Mouse (Mus musculus) stomach, embryonic 16.5 days (tissue): ENCODE data around the gene Klhl29. TPM values are rescaled to one million over a fixed set of nuclear protein-coding genes. Genes with fewer than 3 reads are reported as not detected.

Experiments
- ATAC-seq: fragments of 200-750 bp; cut with Nextera tagmentation; 2 replicates; pipeline ENCODE4 v1.8.0; 2017; ENCODE audit warnings: moderate number of reproducible peaks, moderate TSS enrichment; ENCODE audit not compliant: insufficient read depth, low FRiP score
- H3K27ac ChIP-seq: fragments of 300-500 bp; sonication (generic); 2 replicates; pipeline ENCODE4 v1.5.1; 2014; ENCODE audit warnings: low read length
- H3K27me3 ChIP-seq: fragments of 300-500 bp; sonication (generic); 2 replicates; pipeline ENCODE4 v1.6.1; 2014; ENCODE audit warnings: low read length, control low read depth, mixed read lengths; ENCODE audit not compliant: control insufficient read depth, insufficient read depth
- H3K36me3 ChIP-seq: fragments of 300-500 bp; sonication (generic); 2 replicates; pipeline ENCODE4 v1.6.1; 2014; ENCODE audit warnings: low read length; ENCODE audit not compliant: control insufficient read depth, insufficient read depth
- H3K4me1 ChIP-seq: fragments of 300-500 bp; sonication (generic); 2 replicates; pipeline ENCODE4 v1.6.1; 2014; ENCODE audit warnings: low read length, control low read depth, mixed read lengths; ENCODE audit not compliant: control insufficient read depth, insufficient read depth
- H3K4me2 ChIP-seq: fragments of 300-500 bp; sonication (generic); 2 replicates; pipeline ENCODE4 v1.6.1; 2014; ENCODE audit warnings: low read depth, low read length, mixed read lengths
- H3K4me3 ChIP-seq: fragments of 300-500 bp; sonication (generic); replicated peaks from 2 replicates; pipeline ENCODE4 v1.5.1; 2014; ENCODE audit warnings: mild to moderate bottlenecking, low read length
- H3K9ac ChIP-seq: fragments of 300-500 bp; sonication (generic); 2 replicates; pipeline ENCODE4 v1.6.1; 2014; ENCODE audit warnings: low read length
- H3K9me3 ChIP-seq: fragments of 300-500 bp; sonication (generic); replicated peaks from 2 replicates; pipeline ENCODE4 v1.6.1; 2016; ENCODE audit warnings: low read length, control low read depth; ENCODE audit not compliant: control insufficient read depth
- WGBS: fragments of 180-500 bp; shearing (Covaris S2); extraction: QIAGEN DNeasy Blood & Tissue Kit; methylation state at CpG from one replicate; pipeline ENCODE4 v1.1.7; 2014; 5-methylcytosine and 5-hydroxymethylcytosine counted together
- polyA plus RNA-seq: library from polyadenylated mRNA; unstranded; fragments of >200 nt; fragmentation: Nextera tagmentation; extraction: Ambion mirVana; gene quantifications from 2 replicates; pipeline ENCODE4 v1.2.1, GENCODE M21; 2015

The Klhl29 gene
- polyA plus RNA-seq, 1 experiment from 2014 or later = 0.76 TPM

DNA sequence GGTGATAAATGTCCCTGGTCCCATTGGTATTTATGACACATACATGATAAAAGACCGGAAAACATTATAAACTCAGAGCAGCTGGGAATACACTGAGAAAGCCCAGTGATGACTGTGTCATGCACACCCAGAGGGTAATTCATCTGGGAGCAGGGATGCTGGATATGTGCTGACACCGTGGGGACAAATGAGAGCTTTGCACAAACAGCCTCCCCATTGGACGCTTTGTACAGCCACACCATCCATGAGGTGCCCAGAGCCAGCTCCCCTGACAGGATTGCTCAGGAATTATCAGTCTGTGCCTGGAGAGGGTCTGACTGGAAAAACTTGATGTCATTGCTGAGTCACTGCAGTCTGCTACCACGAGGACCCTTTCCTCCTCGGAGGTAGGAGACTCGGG lies 266.9 kb downstream of the Klhl29 start:
- ATAC-seq = peak; percentile 56; the same call in 1 of the 2 replicates
- no peak overlapping the region for H3K27ac ChIP-seq

DNA sequence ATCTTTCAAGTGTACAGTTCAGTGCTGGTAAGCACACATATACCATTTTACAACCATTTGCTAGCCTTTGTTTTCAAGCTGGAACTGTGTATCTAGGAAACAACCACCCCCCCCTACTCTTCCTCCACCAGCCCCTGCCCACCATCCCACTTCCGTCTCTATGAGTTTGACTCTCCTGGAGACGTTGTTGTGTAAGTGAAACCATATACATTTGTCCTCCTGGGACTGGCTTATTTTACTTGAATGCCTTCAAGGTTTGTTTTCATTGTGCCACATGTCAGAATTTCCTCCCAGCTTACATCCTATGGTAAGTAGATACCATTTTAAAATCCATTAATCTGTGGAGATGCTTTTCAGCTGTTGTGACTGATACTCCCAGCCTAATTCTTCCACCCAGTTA lies 267.7 kb downstream of the Klhl29 start:
- Histone ChIP-seq H3K36me3 (no peaks in the 10 kb centered on the region), H3K4me1 (no peaks in the 10 kb centered on the region), H3K27me3 (no peaks in the 10 kb centered on the region), H3K4me3 (no peak overlapping the region), H3K9ac (no peak overlapping the region), H3K27ac (no peak overlapping the region), H3K4me2 (no peak overlapping the region), H3K9me3 (no peaks in the 10 kb centered on the region)
- 43% methylated on average over 2 of the region's 2 CpGs for WGBS
- no peak for ATAC-seq

More for the DNA sequence above, 266.9 kb downstream of the Klhl29 start:
- Histone ChIP-seq H3K4me2 (no peak overlapping the region), H3K36me3 (no peaks in the 10 kb centered on the region), H3K4me1 (no peaks in the 10 kb centered on the region), H3K27me3 (no peaks in the 10 kb centered on the region), H3K4me3 (no peak overlapping the region), H3K9me3 (no peaks in the 10 kb centered on the region), H3K9ac (no peak overlapping the region)
- WGBS = 33% methylated on average over 6 of the region's 6 CpGs

DNA sequence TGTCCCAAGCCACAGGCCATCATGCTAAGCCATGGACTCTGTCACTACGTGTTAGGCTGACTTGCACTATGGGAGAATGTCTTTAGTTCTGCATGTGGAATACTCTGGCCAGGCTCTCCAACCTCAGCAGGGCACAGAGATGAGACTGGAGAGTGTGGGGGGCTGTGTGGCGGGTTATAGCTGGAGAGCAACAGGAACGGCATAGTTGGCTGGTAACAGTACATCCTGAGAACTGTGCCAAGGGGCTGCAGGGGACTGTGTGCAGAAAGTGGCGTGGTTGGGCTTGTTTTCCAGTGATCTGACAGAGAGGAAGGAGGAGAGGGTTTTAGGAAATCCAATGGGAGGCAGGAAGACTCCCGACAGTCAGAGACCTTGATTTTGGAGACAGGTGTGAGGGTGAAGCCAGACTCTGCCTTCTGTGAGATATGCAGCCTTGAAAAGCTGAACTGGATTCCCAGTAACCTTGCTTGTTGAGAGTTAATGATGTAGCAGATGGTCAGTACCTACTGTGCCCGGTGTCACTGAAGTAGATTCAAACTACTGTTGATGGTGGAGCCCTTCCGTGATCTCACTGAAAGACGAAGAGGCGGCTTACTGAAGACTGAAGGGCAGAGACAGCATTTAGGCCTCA lies 270.9 kb downstream of the Klhl29 start:
- no peak overlapping the region for H3K4me2 ChIP-seq
- no peak overlapping the region for H3K9ac ChIP-seq
- H3K36me3 ChIP-seq = no peaks in the 10 kb centered on the region
- H3K27me3 ChIP-seq = no peaks in the 10 kb centered on the region
- H3K4me1 ChIP-seq = no peaks in the 10 kb centered on the region
- ATAC-seq = no peak
- no peaks in the 10 kb centered on the region for H3K9me3 ChIP-seq
- 85% methylated on average over 9 of the region's 9 CpGs for WGBS
- H3K27ac ChIP-seq = no peak overlapping the region
- no peak overlapping the region for H3K4me3 ChIP-seq

DNA sequence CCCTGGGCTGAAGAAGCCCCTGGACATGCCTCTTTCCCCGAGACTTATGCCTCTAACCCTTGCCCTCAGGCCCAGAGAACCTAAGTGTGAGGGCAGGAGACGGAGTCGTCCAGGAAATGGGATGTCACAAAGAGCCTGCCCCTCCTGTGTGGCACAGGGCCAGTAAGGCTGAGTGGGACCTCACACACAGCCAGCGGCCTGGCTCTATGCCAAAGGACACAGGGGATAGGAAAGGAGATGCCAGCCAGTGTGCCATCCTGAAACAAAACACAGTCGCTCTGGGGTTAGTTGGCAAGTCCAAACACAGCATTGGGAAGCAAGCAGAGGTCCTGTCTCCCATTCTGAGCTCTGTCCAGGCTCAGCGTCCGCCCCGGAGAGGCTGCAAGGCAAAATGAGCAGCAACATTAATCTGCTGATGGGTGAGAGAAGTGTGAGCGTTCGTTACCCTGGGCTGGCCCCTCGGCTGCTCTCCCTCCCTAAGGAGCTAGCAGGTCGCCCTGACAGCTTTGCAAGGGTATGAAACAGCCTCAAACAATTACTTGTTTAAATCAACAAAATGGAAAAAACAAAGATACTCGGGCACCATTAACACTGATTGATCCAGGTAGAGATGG lies 274.0 kb downstream of the Klhl29 start:
- no peaks in the 10 kb centered on the region for H3K27me3 ChIP-seq
- no peak for ATAC-seq
- H3K36me3 ChIP-seq = no peaks in the 10 kb centered on the region
- H3K4me1 ChIP-seq = no peaks in the 10 kb centered on the region
- WGBS = 58% methylated on average over 13 of the region's 13 CpGs
- no peak overlapping the region for H3K4me2 ChIP-seq
- H3K4me3 ChIP-seq = no peak overlapping the region
- no peak overlapping the region for H3K27ac ChIP-seq
- 0 out of 2 replicates have a peak overlapping the region, but pooled peaks have one; percentile 7 for H3K9ac ChIP-seq
- no peaks in the 10 kb centered on the region for H3K9me3 ChIP-seq

DNA sequence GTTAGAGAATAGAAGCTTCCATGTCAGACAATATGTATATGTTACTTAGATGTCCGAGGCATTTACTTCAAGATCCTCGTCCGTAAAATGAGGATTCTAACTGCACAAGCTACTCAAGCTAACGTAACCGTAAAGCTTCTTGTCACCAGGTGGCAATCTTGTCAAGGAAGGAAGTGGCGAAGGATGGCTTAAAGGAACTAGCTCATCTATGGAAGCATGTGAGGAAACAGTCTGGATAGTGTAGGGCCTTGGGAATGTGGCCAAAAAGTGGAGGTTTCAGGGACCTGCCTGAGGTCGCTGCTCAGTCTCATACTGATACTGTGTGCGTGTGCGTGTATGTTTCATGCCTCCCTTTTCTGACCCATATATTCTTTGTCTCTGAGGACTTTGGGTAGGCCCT lies 275.9 kb downstream of the Klhl29 start:
- Histone ChIP-seq H3K4me3 (no peak overlapping the region), H3K9ac (no peak overlapping the region), H3K27ac (no peak overlapping the region), H3K9me3 (no peaks in the 10 kb centered on the region), H3K4me1 (no peaks in the 10 kb centered on the region), H3K27me3 (no peaks in the 10 kb centered on the region), H3K4me2 (no peak overlapping the region), H3K36me3 (no peaks in the 10 kb centered on the region)
- ATAC-seq = no peak
- WGBS = 78% methylated on average over 9 of the region's 9 CpGs

DNA sequence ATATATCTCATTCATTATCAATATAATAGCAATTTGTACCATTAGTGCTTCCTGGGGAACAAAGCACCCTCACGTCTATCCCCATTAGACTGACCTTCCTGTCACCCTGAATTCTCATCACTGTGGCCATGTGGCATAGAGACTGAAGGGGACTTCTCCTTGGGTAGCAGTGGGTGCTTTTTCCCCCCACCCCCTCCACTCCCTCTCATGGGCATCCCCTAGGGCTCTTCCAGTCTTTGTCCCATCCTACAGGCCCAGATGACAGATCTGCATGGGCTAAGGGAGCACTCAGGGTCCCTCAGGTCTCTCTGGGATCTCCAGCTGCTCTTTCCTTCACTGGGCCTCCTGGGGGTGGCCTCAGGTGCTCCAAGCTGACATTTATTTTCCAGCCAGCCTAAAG lies 286.8 kb downstream of the Klhl29 start:
- Histone ChIP-seq H3K27ac (no peak overlapping the region), H3K4me1 (peaks cover 12% of the 10 kb centered on the region), H3K4me2 (no peak overlapping the region), H3K9ac (no peak overlapping the region), H3K4me3 (no peak overlapping the region), H3K36me3 (peaks cover 7% of the 10 kb centered on the region; the same call in 1 of the 2 replicates), H3K9me3 (no peaks in the 10 kb centered on the region), H3K27me3 (no peaks in the 10 kb centered on the region)
- 44% methylated on average over 1 of the region's 1 CpGs for WGBS
- ATAC-seq = no peak; the same call in 1 of the 2 replicates

DNA sequence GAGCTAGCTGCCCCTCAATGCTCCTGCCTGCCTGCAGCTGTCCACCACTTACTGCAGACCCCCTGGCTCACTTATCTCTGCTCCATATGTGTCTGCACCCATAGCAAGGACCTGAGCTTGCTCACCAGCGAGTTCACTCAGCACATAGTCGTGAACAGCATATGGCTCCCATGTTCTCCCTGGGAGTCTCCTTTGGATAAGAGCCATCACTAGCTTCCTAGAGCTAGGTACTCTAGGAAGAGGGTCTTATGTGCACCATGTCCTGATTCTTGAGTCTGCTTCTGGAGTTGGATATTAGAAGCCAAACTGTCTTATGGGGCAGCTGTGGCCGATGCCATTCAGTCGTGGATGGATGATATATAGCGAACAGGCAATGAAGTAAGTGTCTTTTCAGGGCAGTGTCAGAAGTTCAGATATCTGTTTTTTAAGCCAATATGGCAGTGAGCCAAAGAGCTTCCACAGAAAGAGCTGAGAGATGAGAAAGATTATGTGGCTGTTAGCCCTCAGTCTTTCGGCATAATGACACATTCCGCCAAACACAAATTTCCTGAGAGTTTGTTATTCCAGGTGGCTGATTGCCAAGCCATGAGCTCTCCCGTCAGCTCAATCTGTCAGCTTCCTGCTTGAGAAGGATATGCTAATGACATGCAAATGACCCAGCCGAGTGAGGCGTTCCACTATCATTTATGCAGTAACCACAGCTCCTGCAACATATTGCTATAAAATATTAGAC lies 287.5 kb downstream of the Klhl29 start:
- H3K36me3 ChIP-seq = peaks cover 7% of the 10 kb centered on the region; the same call in 1 of the 2 replicates
- H3K4me3 ChIP-seq = no peak overlapping the region
- H3K4me1 ChIP-seq = peaks cover 12% of the 10 kb centered on the region
- peak; percentile 34; the same call in 1 of the 2 replicates for ATAC-seq
- WGBS = 24% methylated on average over 10 of the region's 10 CpGs
- H3K27ac ChIP-seq = 0 out of 2 replicates have a peak overlapping the region, but pooled peaks have one; percentile 30
- peak overlapping the region; percentile 8; the same call in 1 of the 2 replicates for H3K4me2 ChIP-seq
- no peaks in the 10 kb centered on the region for H3K27me3 ChIP-seq
- no peaks in the 10 kb centered on the region for H3K9me3 ChIP-seq
- H3K9ac ChIP-seq = no peak overlapping the region

DNA sequence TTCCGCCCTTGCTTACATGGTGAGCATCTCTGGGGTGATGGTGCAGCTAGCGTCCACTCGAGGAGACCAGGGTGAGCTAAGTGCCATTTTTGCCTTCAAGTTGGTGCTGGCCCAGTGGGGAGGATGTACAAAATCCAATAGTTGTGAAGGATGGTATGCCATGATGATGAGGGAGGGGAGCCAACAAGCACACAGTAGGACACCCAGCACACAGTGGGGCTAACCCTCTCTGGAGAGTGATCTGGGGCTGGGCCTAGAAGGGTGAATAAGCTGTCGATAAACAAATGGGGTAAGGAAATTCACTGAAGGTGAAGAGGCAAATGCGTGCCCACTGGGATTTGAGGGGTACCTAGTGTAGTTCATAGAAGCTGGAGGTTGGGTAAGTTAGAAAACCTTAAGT lies 290.8 kb downstream of the Klhl29 start:
- H3K4me1 ChIP-seq = peaks cover 12% of the 10 kb centered on the region
- no peak overlapping the region for H3K9ac ChIP-seq
- no peak overlapping the region for H3K4me2 ChIP-seq
- 94% methylated on average over 5 of the region's 5 CpGs for WGBS
- no peak overlapping the region for H3K27ac ChIP-seq
- H3K27me3 ChIP-seq = no peaks in the 10 kb centered on the region
- no peaks in the 10 kb centered on the region for H3K9me3 ChIP-seq
- no peak for ATAC-seq
- peaks cover 7% of the 10 kb centered on the region; the same call in 1 of the 2 replicates for H3K36me3 ChIP-seq
- no peak overlapping the region for H3K4me3 ChIP-seq

DNA sequence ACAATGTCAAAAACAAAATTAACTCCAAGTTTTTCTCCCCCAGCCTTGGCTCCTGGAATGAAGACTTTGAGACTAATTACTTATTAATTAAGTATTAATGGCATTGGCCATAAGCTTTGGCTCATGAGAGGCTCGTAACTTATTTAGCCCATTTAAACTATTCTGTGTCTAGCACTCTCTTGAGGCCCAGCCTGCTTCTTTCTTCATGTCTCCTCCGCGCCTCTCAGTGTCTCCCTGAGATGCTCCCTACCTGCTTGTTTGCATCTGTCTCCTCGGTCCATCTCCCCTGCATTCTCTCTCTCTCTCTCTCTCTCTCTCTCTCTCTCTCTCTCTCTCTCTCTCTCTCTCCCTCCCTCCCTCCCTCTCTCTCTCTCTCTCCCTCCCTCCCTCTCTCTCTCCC lies 294.0 kb downstream of the Klhl29 start:
- Histone ChIP-seq H3K4me1 (no peaks in the 10 kb centered on the region), H3K27me3 (no peaks in the 10 kb centered on the region), H3K4me3 (no peak overlapping the region), H3K9ac (no peak overlapping the region), H3K9me3 (no peaks in the 10 kb centered on the region), H3K27ac (no peak overlapping the region), H3K36me3 (peaks cover 7% of the 10 kb centered on the region; the same call in 1 of the 2 replicates), H3K4me2 (no peak overlapping the region)
- ATAC-seq = no peak
- WGBS = 88% methylated on average over 4 of the region's 4 CpGs
